Mouse (Mus musculus): Measurements from ENCODE around the gene Zfp768.

- no peak for TF ChIP-seq CTCF (conservative IDR thresholded peaks at IDR 0.05; ENCODE audit: low read length)
- TF ChIP-seq POU5F1 (IDR thresholded peaks at IDR 0.05; ENCODE audit: borderline replicate concordance, low read length): no peak
- TF ChIP-seq NANOG (IDR thresholded peaks at IDR 0.05; ENCODE audit: borderline replicate concordance, low read length): no peak
Observed at GRCm38 (mm10) chr7:127344371-127344770, 1.0 kb downstream of the Zfp768 start.
